Mouse (Mus musculus) forebrain, embryonic 10.5 days (tissue): ENCODE measurements around the gene Fxyd7. TPM values are rescaled to one million over a fixed set of nuclear protein-coding genes. Genes with fewer than 3 reads are reported as not detected.

Experiments
- DNase-seq: peaks from one replicate; pipeline ENCODE4 v3.0.0-alpha.2; 2017; ENCODE audit warnings: low spot score; ENCODE audit errors: extremely low spot score
- H3K27ac ChIP-seq: fragments of 300-500 bp; sonication (generic); 2 replicates; pipeline ENCODE4 v1.5.1; 2016; ENCODE audit warnings: mild to moderate bottlenecking
- H3K27me3 ChIP-seq: fragments of 300-500 bp; sonication (generic); 2 replicates; pipeline ENCODE4 v1.6.1; 2016; ENCODE audit warnings: mild to moderate bottlenecking; ENCODE audit not compliant: poor library complexity, severe bottlenecking
- H3K36me3 ChIP-seq: fragments of 300-500 bp; sonication (generic); replicated peaks from 2 replicates; pipeline ENCODE4 v1.6.1; 2016; ENCODE audit warnings: mild to moderate bottlenecking, moderate library complexity
- H3K4me1 ChIP-seq: fragments of 300-500 bp; sonication (generic); 2 replicates; pipeline ENCODE4 v1.6.1; 2016
- H3K4me3 ChIP-seq: fragments of 300-500 bp; sonication (generic); 2 replicates; pipeline ENCODE4 v1.5.1; 2016; ENCODE audit warnings: mild to moderate bottlenecking, moderate library complexity
- H3K9me3 ChIP-seq: fragments of 300-500 bp; sonication (generic); 2 replicates; pipeline ENCODE4 v1.6.1; 2016; ENCODE audit warnings: mild to moderate bottlenecking, moderate library complexity
- WGBS: fragments of 180-500 bp; shearing (Covaris S2); methylation state at CpG from one replicate; pipeline ENCODE4 v1.1.7; 2016; 5-methylcytosine and 5-hydroxymethylcytosine counted together
- polyA plus RNA-seq: library from polyadenylated mRNA; unstranded; fragments of >200 nt; fragmentation: Nextera tagmentation; extraction: Ambion mirVana; gene quantifications from 2 replicates; pipeline ENCODE4 v1.2.1, GENCODE M21; 2016

Gene Fxyd7
- polyA plus RNA-seq, 1 experiment from 2014 or later, result 1.1 TPM

- Histone ChIP-seq H3K4me3 (peak overlapping the region; percentile 18), H3K36me3 (no peaks in the 10 kb centered on the region), H3K27ac (peak overlapping the region; percentile 68; the same call in 1 of the 2 replicates), H3K4me1 (peaks cover 68% of the 10 kb centered on the region), H3K9me3 (no peaks in the 10 kb centered on the region), H3K27me3 (peaks cover 53% of the 10 kb centered on the region)
- WGBS, result 5% methylated on average over 10 of the region's 10 CpGs
- no peak for DNase-seq
Observed at GRCm38 (mm10) chr7:31055354-31055824, 4.1 kb upstream of the Fxyd7 start.

- peak overlapping the region; percentile 18 for H3K4me3 ChIP-seq
- no peak for DNase-seq
- peaks cover 69% of the 10 kb centered on the region for H3K4me1 ChIP-seq
- H3K9me3 ChIP-seq, result no peaks in the 10 kb centered on the region
- H3K36me3 ChIP-seq, result no peaks in the 10 kb centered on the region
- 48% methylated on average over 11 of the region's 11 CpGs for WGBS
- H3K27ac ChIP-seq, result peak overlapping the region; percentile 68; the same call in 1 of the 2 replicates
- peaks cover 59% of the 10 kb centered on the region for H3K27me3 ChIP-seq
Observed at GRCm38 (mm10) chr7:31054661-31055320, 3.5 kb upstream of the Fxyd7 start.

DNA sequence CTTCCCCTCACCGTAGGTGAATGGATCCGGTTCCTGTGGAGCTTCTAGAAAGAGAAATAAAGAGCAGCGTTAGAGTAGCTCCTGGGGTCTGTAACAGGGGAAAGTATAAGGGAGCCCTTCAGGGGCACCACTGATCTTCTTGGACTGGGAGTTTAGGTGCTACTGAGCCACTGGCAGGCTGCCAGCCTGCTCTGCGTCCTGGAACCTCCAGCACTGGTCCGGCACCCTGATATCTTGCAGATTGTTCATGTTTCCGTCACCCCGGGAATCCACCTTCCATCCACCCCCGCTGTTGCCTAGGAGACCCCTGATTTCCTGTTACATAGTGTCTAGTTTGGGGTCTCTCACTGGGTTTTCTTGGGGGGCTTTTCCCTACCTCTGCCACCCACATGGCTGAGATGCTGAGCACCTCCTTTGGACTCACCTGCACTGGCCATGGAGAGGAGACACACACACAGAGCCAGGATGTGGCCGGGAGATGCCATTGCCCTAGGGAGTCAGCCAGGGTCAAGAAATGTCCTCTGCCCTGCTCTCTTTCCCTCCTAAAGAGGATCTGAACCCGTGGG, 2.7 kb upstream of the Fxyd7 start:
- H3K4me3 ChIP-seq, result no peak overlapping the region
- H3K27ac ChIP-seq, result no peak overlapping the region
- WGBS, result 29% methylated on average over 10 of the region's 10 CpGs
- H3K4me1 ChIP-seq, result peaks cover 68% of the 10 kb centered on the region
- H3K9me3 ChIP-seq, result no peaks in the 10 kb centered on the region
- peaks cover 67% of the 10 kb centered on the region for H3K27me3 ChIP-seq
- no peaks in the 10 kb centered on the region for H3K36me3 ChIP-seq
- DNase-seq, result no peak

DNA sequence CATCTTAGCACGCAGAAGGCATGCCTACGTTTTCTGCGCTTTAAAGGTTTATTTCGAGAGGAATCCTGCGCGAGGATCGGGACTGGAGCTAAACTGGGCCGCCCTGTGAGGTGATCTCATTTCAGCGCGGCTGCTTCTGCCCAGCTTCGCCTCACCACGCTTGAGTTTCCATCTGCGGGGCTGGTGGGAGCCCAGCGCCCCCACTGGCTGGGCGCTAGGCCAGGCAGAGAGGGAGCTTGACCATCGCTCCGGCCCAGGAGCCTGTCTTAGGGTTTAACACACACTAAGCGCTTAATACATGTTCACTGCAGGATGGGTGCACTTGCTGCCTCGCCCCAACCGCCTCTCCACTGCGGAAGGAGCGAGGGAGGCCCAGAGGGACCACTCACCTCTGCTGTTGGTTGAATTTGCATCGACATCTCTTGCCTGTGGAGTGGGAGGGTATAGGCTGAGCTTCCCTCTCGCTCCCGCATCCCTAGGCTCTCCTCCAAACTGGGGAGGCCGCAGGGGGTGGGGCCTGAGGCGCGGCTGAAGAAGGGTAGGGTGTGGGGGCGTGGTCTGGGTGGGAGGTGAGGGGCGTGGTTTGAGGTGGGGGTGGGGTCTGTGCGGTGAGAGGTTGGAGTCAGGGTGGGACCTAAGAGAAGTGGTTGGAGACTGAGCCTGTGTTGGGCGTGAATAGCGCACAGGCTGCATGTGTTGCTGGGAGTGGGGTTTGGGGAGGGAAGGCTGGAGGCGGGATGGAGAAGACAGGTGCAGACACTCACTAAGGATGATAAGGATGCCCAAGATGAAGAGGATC, 1.6 kb upstream of the Fxyd7 start:
- Histone ChIP-seq H3K4me3 (peak overlapping the region; percentile 35), H3K9me3 (no peaks in the 10 kb centered on the region), H3K27ac (no peak overlapping the region), H3K36me3 (no peaks in the 10 kb centered on the region), H3K4me1 (peaks cover 68% of the 10 kb centered on the region), H3K27me3 (peaks cover 78% of the 10 kb centered on the region)
- under 1% methylated on average over 34 of the region's 34 CpGs for WGBS
- peak; percentile 39 for DNase-seq

GRCm38 (mm10) chr7:31052251-31052635, 976 bp upstream of the Fxyd7 start:
- Histone ChIP-seq H3K27me3 (peaks cover 84% of the 10 kb centered on the region), H3K4me3 (peak overlapping the region; percentile 35), H3K4me1 (peaks cover 68% of the 10 kb centered on the region), H3K9me3 (no peaks in the 10 kb centered on the region), H3K36me3 (no peaks in the 10 kb centered on the region), H3K27ac (no peak overlapping the region)
- no peak for DNase-seq
- WGBS, result 2% methylated on average over 22 of the region's 22 CpGs

- peaks cover 85% of the 10 kb centered on the region for H3K27me3 ChIP-seq
- 3% methylated on average over 9 of the region's 9 CpGs for WGBS
- DNase-seq, result no peak
- H3K4me3 ChIP-seq, result peak overlapping the region; percentile 36
- H3K9me3 ChIP-seq, result no peaks in the 10 kb centered on the region
- H3K36me3 ChIP-seq, result no peaks in the 10 kb centered on the region
- H3K4me1 ChIP-seq, result peaks cover 67% of the 10 kb centered on the region
- H3K27ac ChIP-seq, result no peak overlapping the region
Observed at GRCm38 (mm10) chr7:31050921-31051320, 346 bp downstream of the Fxyd7 start.

- H3K4me1 ChIP-seq, result peaks cover 63% of the 10 kb centered on the region
- no peak overlapping the region for H3K27ac ChIP-seq
- WGBS, result 5% methylated on average over 6 of the region's 6 CpGs
Observed at GRCm38 (mm10) chr7:31050487-31050886, 780 bp downstream of the Fxyd7 start.

DNA sequence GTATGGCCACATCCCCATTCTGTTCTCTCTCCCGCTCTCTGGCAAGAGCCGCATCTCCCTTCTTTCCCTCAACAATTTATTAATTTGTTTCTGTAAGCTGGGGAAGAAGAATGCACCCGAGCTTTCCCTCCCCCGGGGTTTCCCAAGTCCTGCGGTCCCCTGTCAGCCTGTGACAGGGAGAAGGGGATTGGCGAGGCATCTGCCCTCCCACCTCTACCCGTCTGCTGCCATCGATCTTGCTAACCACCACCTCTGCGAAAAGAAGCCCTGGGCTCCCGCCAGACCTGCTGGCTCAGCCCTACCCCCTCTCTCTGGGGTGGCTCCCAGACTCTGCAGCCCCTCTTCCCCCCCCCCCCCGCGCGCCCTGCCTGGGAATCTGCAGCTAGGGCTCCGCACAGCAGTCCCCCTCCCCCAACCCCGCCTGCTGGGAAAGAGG, 1.4 kb downstream of the Fxyd7 start:
- 4% methylated on average over 15 of the region's 15 CpGs for WGBS
- Histone ChIP-seq H3K9me3 (no peaks in the 10 kb centered on the region), H3K4me3 (peak overlapping the region; percentile 36; the same call in 1 of the 2 replicates), H3K36me3 (no peaks in the 10 kb centered on the region), H3K4me1 (peaks cover 57% of the 10 kb centered on the region), H3K27ac (no peak overlapping the region), H3K27me3 (peaks cover 83% of the 10 kb centered on the region)
- DNase-seq, result no peak

More at GRCm38 (mm10) chr7:31050487-31050886, 780 bp downstream of the Fxyd7 start:
- no peak for DNase-seq
- Histone ChIP-seq H3K4me3 (peak overlapping the region; percentile 36; the same call in 1 of the 2 replicates), H3K9me3 (no peaks in the 10 kb centered on the region), H3K36me3 (no peaks in the 10 kb centered on the region), H3K27me3 (peaks cover 83% of the 10 kb centered on the region)

DNA sequence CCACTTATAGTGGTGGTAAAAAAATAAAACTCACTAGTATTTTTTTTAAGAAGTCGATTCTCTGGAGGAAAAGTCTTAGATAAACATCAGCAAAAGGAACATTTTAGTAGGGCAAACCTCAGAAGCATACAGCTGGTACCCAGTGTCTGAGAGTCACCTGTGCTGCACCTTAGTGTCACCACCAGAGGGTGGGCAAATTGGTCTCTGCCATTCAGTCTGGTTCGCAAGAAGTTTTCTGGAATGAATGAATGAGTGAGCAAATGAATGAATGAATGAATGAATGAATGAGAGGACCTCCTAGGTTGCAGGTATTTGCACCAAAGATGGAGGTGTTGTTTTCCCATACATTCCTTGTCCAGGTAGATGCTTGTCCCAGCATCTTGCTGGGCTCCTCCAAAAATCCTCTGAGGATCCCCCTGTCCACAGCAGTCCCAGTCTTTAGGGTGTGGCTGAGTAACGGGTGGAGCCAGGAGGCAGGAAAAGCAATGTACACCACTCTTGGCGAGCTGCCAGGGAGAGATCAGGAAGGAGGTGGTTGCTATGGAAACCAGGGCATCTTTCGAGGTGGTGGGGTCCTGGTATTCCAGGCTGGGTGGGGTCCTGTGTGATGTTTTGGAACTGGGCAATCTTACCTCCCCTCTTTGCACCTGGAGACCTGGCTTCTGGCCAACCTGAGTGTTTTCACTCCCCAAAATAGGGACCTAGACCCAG, 2.0 kb downstream of the Fxyd7 start:
- H3K27ac ChIP-seq, result no peak overlapping the region
- no peak for DNase-seq
- peaks cover 83% of the 10 kb centered on the region for H3K27me3 ChIP-seq
- H3K9me3 ChIP-seq, result no peaks in the 10 kb centered on the region
- H3K4me3 ChIP-seq, result peak overlapping the region; percentile 36; the same call in 1 of the 2 replicates
- 21% methylated on average over 5 of the region's 5 CpGs for WGBS
- H3K36me3 ChIP-seq, result no peaks in the 10 kb centered on the region
- peaks cover 51% of the 10 kb centered on the region for H3K4me1 ChIP-seq

GRCm38 (mm10) chr7:31042431-31042910, 8.8 kb downstream of the Fxyd7 start, which contains the start of gene Fxyd5:
Gene Fxyd5 (minus strand): TSS chr7:31042481.
- peak within 1 kb of the TSS; percentile 39 for H3K4me3 ChIP-seq
- H3K9me3 ChIP-seq, result no peaks in the 10 kb centered on the region
- peaks cover 58% of the 10 kb centered on the region for H3K27me3 ChIP-seq
- no peak for DNase-seq
- WGBS, result 34% methylated on average over 10 of the region's 10 CpGs
- H3K27ac ChIP-seq, result peak within 1 kb of the TSS; percentile 30; the same call in 1 of the 2 replicates
- no peaks in the 10 kb centered on the region for H3K36me3 ChIP-seq
- H3K4me1 ChIP-seq, result peaks cover 13% of the 10 kb centered on the region

GRCm38 (mm10) chr7:31041662-31042315, 9.5 kb downstream of the Fxyd7 start:
- WGBS, result 3% methylated on average over 28 of the region's 28 CpGs
- peaks cover 13% of the 10 kb centered on the region for H3K4me1 ChIP-seq
- peak overlapping the region; percentile 30; the same call in 1 of the 2 replicates for H3K27ac ChIP-seq
- peaks cover 55% of the 10 kb centered on the region for H3K27me3 ChIP-seq
- H3K9me3 ChIP-seq, result no peaks in the 10 kb centered on the region
- peak overlapping the region; percentile 39 for H3K4me3 ChIP-seq
- DNase-seq, result no peak
- H3K36me3 ChIP-seq, result no peaks in the 10 kb centered on the region
